Mouse (Mus musculus) neural tube, embryonic 14.5 days (tissue): ENCODE results near the gene Gstm7. TPM values are rescaled to one million over a fixed set of nuclear protein-coding genes. Genes with fewer than 3 reads are reported as not detected.
A peak's percentile ranks its signal among the peaks of the same experiment; 100 is the strongest.
"Not testable (repeated sequence)": the region's sequence is repeated elsewhere in the genome, so short reads cannot be mapped to it uniquely, and the experiment has no call there.

Experiments
- ATAC-seq: fragments of 200-750 bp; cut with Nextera tagmentation; 2 replicates; pipeline ENCODE4 v1.8.0; 2017; ENCODE audit warnings: low read depth, mild to moderate bottlenecking, moderate TSS enrichment, moderate library complexity
- H3K27ac ChIP-seq: fragments of 300-500 bp; sonication (generic); 2 replicates; pipeline ENCODE4 v1.5.1; 2014; ENCODE audit warnings: low read depth, mild to moderate bottlenecking, control low read depth, low read length, moderate library complexity, mixed read lengths
- H3K27me3 ChIP-seq: fragments of 300-500 bp; sonication (generic); 2 replicates; pipeline ENCODE4 v1.6.1; 2014; ENCODE audit warnings: low read length; ENCODE audit not compliant: control insufficient read depth, insufficient read depth
- H3K36me3 ChIP-seq: fragments of 300-500 bp; sonication (generic); 2 replicates; pipeline ENCODE4 v1.6.1; 2014; ENCODE audit warnings: low read length, mixed read lengths; ENCODE audit not compliant: control insufficient read depth, insufficient read depth
- H3K4me1 ChIP-seq: fragments of 300-500 bp; sonication (generic); 2 replicates; pipeline ENCODE4 v1.6.1; 2014; ENCODE audit warnings: low read length; ENCODE audit not compliant: control insufficient read depth, insufficient read depth
- H3K4me2 ChIP-seq: fragments of 300-500 bp; sonication (generic); 2 replicates; pipeline ENCODE4 v1.6.1; 2014; ENCODE audit warnings: mild to moderate bottlenecking, low read depth, low read length, control low read depth
- H3K4me3 ChIP-seq: fragments of 300-500 bp; sonication (generic); 2 replicates; pipeline ENCODE4 v1.5.1; 2014; ENCODE audit warnings: low read depth, low read length, control low read depth, mixed read lengths
- H3K9ac ChIP-seq: fragments of 300-500 bp; sonication (generic); replicated peaks from 2 replicates; pipeline ENCODE4 v1.6.1; 2014; ENCODE audit warnings: low read depth, mild to moderate bottlenecking, control low read depth, low read length, mixed read lengths
- H3K9me3 ChIP-seq: fragments of 300-500 bp; sonication (generic); 2 replicates; pipeline ENCODE4 v1.6.1; 2016; ENCODE audit warnings: low read length; ENCODE audit not compliant: control insufficient read depth
- WGBS: fragments of 180-500 bp; shearing (Covaris S2); extraction: QIAGEN DNeasy Blood & Tissue Kit; methylation state at CpG from one replicate; pipeline ENCODE4 v1.1.7; 2014; 5-methylcytosine and 5-hydroxymethylcytosine counted together
- polyA plus RNA-seq: library from polyadenylated mRNA; unstranded; fragments of >200 nt; fragmentation: Nextera tagmentation; extraction: Ambion mirVana; gene quantifications from 2 replicates; pipeline ENCODE4 v1.2.1, GENCODE M21; 2014

Gstm7 gene
- polyA plus RNA-seq, 1 experiment from 2014 or later, result 69.3 TPM

- 60% methylated on average over 5 of the region's 5 CpGs for WGBS
- Histone ChIP-seq H3K4me3 (no peak overlapping the region), H3K9me3 (no peaks in the 10 kb centered on the region), H3K4me1 (no peaks in the 10 kb centered on the region), H3K27me3 (no peaks in the 10 kb centered on the region), H3K9ac (no peak overlapping the region), H3K36me3 (no peaks in the 10 kb centered on the region), H3K27ac (no peak overlapping the region), H3K4me2 (no peak overlapping the region)
- no peak for ATAC-seq
Observed at GRCm38 (mm10) chr3:107964656-107965308, 33.2 kb upstream of the Gstm7 start.

GRCm38 (mm10) chr3:107964026-107964425 is 32.4 kb upstream of the Gstm7 start:
- no peaks in the 10 kb centered on the region for H3K9me3 ChIP-seq
- H3K36me3 ChIP-seq, result no peaks in the 10 kb centered on the region
- 83% methylated on average over 4 of the region's 4 CpGs for WGBS
- H3K27me3 ChIP-seq, result no peaks in the 10 kb centered on the region
- H3K4me3 ChIP-seq, result no peak overlapping the region
- no peak for ATAC-seq
- no peaks in the 10 kb centered on the region for H3K4me1 ChIP-seq
- H3K27ac ChIP-seq, result no peak overlapping the region
- no peak overlapping the region for H3K4me2 ChIP-seq
- H3K9ac ChIP-seq, result no peak overlapping the region

DNA sequence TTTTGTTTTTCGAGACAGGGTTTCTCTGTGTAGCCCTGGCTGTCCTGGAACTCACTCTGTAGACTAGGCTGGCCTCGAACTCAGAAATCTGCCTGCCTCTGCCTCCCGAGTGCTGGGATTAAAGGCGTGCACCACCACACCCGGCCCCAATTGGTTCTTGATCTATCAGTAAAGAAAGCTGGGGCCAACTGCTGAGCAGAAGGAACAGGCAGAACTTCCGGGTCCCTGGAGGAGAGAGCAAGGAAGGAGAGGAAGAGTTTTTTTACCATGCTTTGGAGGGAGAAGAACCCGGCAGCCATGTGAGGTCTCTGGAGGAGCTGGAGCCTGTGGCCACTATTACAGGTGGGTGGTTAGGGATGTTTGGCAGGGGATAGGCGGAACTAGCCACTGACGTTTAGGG is 23.6 kb upstream of the Gstm7 start:
- not testable (repeated sequence) for ATAC-seq, H3K27ac ChIP-seq, H3K4me3 ChIP-seq, H3K27me3 ChIP-seq, H3K9ac ChIP-seq, H3K4me1 ChIP-seq, H3K9me3 ChIP-seq, H3K36me3 ChIP-seq, H3K4me2 ChIP-seq
- 92% methylated on average over 9 of the region's 9 CpGs for WGBS

GRCm38 (mm10) chr3:107953906-107954305 is 22.3 kb upstream of the Gstm7 start:
- H3K27me3 ChIP-seq, result no peaks in the 10 kb centered on the region
- no peaks in the 10 kb centered on the region for H3K4me1 ChIP-seq
- no peak overlapping the region for H3K9ac ChIP-seq
- no peak overlapping the region for H3K4me3 ChIP-seq
- peak; percentile 56; the same call in 1 of the 2 replicates for ATAC-seq
- 80% methylated on average over 5 of the region's 5 CpGs for WGBS
- no peak overlapping the region for H3K27ac ChIP-seq
- no peaks in the 10 kb centered on the region for H3K36me3 ChIP-seq
- no peaks in the 10 kb centered on the region for H3K9me3 ChIP-seq
- H3K4me2 ChIP-seq, result no peak overlapping the region

GRCm38 (mm10) chr3:107953328-107953755 is 21.7 kb upstream of the Gstm7 start:
- no peaks in the 10 kb centered on the region for H3K4me1 ChIP-seq
- no peaks in the 10 kb centered on the region for H3K27me3 ChIP-seq
- ATAC-seq, result peak; percentile 81
- H3K4me3 ChIP-seq, result no peak overlapping the region
- H3K27ac ChIP-seq, result no peak overlapping the region
- no peaks in the 10 kb centered on the region for H3K36me3 ChIP-seq
- WGBS, result 26% methylated on average over 6 of the region's 6 CpGs
- H3K9me3 ChIP-seq, result no peaks in the 10 kb centered on the region
- H3K4me2 ChIP-seq, result no peak overlapping the region
- no peak overlapping the region for H3K9ac ChIP-seq

DNA sequence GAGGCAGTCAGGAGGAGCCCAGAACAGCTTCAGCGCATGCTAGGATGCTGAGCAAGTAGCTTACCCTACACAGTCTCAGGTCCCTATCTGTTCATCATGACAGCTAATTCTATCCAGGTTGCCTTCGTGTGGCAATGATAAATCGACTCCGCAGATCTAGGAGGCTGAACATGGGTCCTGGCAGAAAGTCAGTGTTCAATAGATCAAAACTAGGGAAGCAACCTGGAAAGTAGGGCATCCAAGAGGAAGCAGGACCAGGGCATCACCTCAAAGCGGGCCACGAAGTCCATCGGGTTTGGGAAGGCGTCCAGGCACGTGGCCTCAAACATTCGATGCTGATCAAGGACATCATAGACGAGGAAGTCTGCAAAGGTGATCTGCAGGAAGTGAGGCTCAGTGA is 18.9 kb upstream of the Gstm7 start:
- Histone ChIP-seq H3K4me2 (no peak overlapping the region), H3K9ac (no peak overlapping the region), H3K9me3 (no peaks in the 10 kb centered on the region), H3K4me1 (no peaks in the 10 kb centered on the region), H3K27ac (no peak overlapping the region), H3K36me3 (no peaks in the 10 kb centered on the region), H3K4me3 (no peak overlapping the region), H3K27me3 (no peaks in the 10 kb centered on the region)
- ATAC-seq, result no peak
- 87% methylated on average over 11 of the region's 11 CpGs for WGBS

DNA sequence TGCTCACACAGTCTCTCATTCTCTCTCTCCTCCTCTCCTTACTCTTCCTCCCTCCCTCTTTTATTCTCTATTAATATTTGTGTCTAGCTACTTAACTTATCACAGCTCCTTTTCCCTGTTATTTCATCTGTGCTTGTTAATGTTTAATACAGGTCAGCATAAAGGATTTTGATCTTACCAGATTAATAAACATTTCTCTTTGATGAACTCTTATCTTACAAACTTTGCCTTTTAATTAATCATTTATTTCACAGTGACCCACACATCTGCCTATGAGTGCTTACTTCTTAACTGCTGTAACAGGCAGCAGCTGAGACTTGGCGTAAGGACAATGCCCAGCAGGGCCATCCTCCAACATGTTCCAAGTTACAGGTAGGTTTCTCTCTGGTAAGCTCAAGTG is 17.8 kb upstream of the Gstm7 start:
- 94% methylated on average over 1 of the region's 1 CpGs for WGBS

GRCm38 (mm10) chr3:107945729-107946128 is 14.1 kb upstream of the Gstm7 start:
- 52% methylated on average over 4 of the region's 4 CpGs for WGBS

More for the DNA sequence above, 17.8 kb upstream of the Gstm7 start:
- H3K27me3 ChIP-seq, H3K9me3 ChIP-seq, H3K4me2 ChIP-seq, H3K4me1 ChIP-seq, ATAC-seq, H3K27ac ChIP-seq, H3K9ac ChIP-seq, H3K4me3 ChIP-seq, H3K36me3 ChIP-seq: not testable (repeated sequence)

GRCm38 (mm10) chr3:107943239-107943990 is 11.8 kb upstream of the Gstm7 start, which contains the start of gene Gstm6:
Gene Gstm6, minus strand, starts transcription at chr3:107943749.
- Histone ChIP-seq H3K27ac (no peak within 1 kb of the TSS), H3K4me1 (0 out of 2 replicates have a peak, but pooled peaks cover 6% of the 10 kb centered on the region), H3K36me3 (no peaks in the 10 kb centered on the region), H3K4me3 (peak within 1 kb of the TSS; percentile 14), H3K9me3 (no peaks in the 10 kb centered on the region), H3K27me3 (no peaks in the 10 kb centered on the region), H3K4me2 (peak within 1 kb of the TSS; percentile 29), H3K9ac (no peak within 1 kb of the TSS)
- 18% methylated on average over 20 of the region's 20 CpGs for WGBS
- peak; percentile 87 for ATAC-seq

More at GRCm38 (mm10) chr3:107945729-107946128, 14.1 kb upstream of the Gstm7 start:
- Histone ChIP-seq H3K4me2 (no peak overlapping the region), H3K27ac (no peak overlapping the region), H3K9me3 (no peaks in the 10 kb centered on the region), H3K36me3 (no peaks in the 10 kb centered on the region), H3K9ac (no peak overlapping the region), H3K27me3 (no peaks in the 10 kb centered on the region), H3K4me3 (no peak overlapping the region), H3K4me1 (0 out of 2 replicates have a peak, but pooled peaks cover 3% of the 10 kb centered on the region)
- no peak for ATAC-seq
